Mouse (Mus musculus): ENCODE data around the gene Ermap. TPM values are rescaled to one million over a fixed set of nuclear protein-coding genes. Genes with fewer than 3 reads are reported as not detected.

The Ermap gene
- 0.74 TPM for polyA plus RNA-seq (2014; fragmentation: Illumina TruSeq; extraction: RNeasy Lipid Tissue Mini Kit (QIAGEN cat#74804); ENCODE audit: low replicate concordance)

GRCm38 (mm10) chr4:119189864-119190263, at the start of gene Ermap:
TSS of gene Ermap (minus strand) at chr4:119190011.

GRCm38 (mm10) chr4:119232410-119233255, 42.8 kb upstream of the Ermap start, which contains the start of the genes AU022252 and P3h1:
TSS of gene AU022252 (minus strand) at chr4:119232712.
TSS of gene P3h1 (plus strand) at chr4:119232915.

GRCm38 (mm10) chr4:119218169-119218568, 28.4 kb upstream of the Ermap start, which contains the start of gene Tmem269:
TSS of gene Tmem269 (minus strand) at chr4:119218217.

GRCm38 (mm10) chr4:119194909-119195581, 5.2 kb upstream of the Ermap start, which contains the start of gene Svbp:
TSS of gene Svbp (plus strand) at chr4:119195306.

GRCm38 (mm10) chr4:119173851-119174453, 15.9 kb downstream of the Ermap start, which contains the start of gene Zfp691:
TSS of gene Zfp691 (minus strand) at chr4:119174195.

Other genes with a start within 250 kb of the Ermap start
- gene Lao1, start 228.4 kb downstream of the Ermap start, polyA plus RNA-seq (2014; fragmentation: Illumina TruSeq; extraction: RNeasy Lipid Tissue Mini Kit (QIAGEN cat#74804); ENCODE audit: low replicate concordance), result not detected
- 1.3 TPM for gene Slc2a1, start 81.3 kb downstream of the Ermap start, polyA plus RNA-seq (2014; fragmentation: Illumina TruSeq; extraction: RNeasy Lipid Tissue Mini Kit (QIAGEN cat#74804); ENCODE audit: low replicate concordance)
- gene Zfp691, start 15.8 kb downstream of the Ermap start, polyA plus RNA-seq (2014; fragmentation: Illumina TruSeq; extraction: RNeasy Lipid Tissue Mini Kit (QIAGEN cat#74804); ENCODE audit: low replicate concordance), result not detected
- 4.6 TPM for gene Svbp, start 5.3 kb upstream of the Ermap start, polyA plus RNA-seq (2014; fragmentation: Illumina TruSeq; extraction: RNeasy Lipid Tissue Mini Kit (QIAGEN cat#74804); ENCODE audit: low replicate concordance)
- gene Tmem269, start 28.2 kb upstream of the Ermap start, polyA plus RNA-seq (2014; fragmentation: Illumina TruSeq; extraction: RNeasy Lipid Tissue Mini Kit (QIAGEN cat#74804); ENCODE audit: low replicate concordance), result 0.52 TPM
- 2.0 TPM for gene AU022252, start 42.7 kb upstream of the Ermap start, polyA plus RNA-seq (2014; fragmentation: Illumina TruSeq; extraction: RNeasy Lipid Tissue Mini Kit (QIAGEN cat#74804); ENCODE audit: low replicate concordance)
- gene P3h1, start 42.9 kb upstream of the Ermap start, polyA plus RNA-seq (2014; fragmentation: Illumina TruSeq; extraction: RNeasy Lipid Tissue Mini Kit (QIAGEN cat#74804); ENCODE audit: low replicate concordance), result 1.2 TPM
- not detected for gene Cldn19, start 65.4 kb upstream of the Ermap start, polyA plus RNA-seq (2014; fragmentation: Illumina TruSeq; extraction: RNeasy Lipid Tissue Mini Kit (QIAGEN cat#74804); ENCODE audit: low replicate concordance)
- gene Ybx1, start 104.6 kb upstream of the Ermap start, polyA plus RNA-seq (2014; fragmentation: Illumina TruSeq; extraction: RNeasy Lipid Tissue Mini Kit (QIAGEN cat#74804); ENCODE audit: low replicate concordance), result 684 TPM
- 28.3 TPM for gene Ppih, start 130.5 kb upstream of the Ermap start, polyA plus RNA-seq (2014; fragmentation: Illumina TruSeq; extraction: RNeasy Lipid Tissue Mini Kit (QIAGEN cat#74804); ENCODE audit: low replicate concordance)
- gene Ccdc30, start 225.5 kb upstream of the Ermap start, polyA plus RNA-seq (2014; fragmentation: Illumina TruSeq; extraction: RNeasy Lipid Tissue Mini Kit (QIAGEN cat#74804); ENCODE audit: low replicate concordance), result 0.45 TPM
- 38.4 TPM for gene Ppcs, start 232.4 kb upstream of the Ermap start, polyA plus RNA-seq (2014; fragmentation: Illumina TruSeq; extraction: RNeasy Lipid Tissue Mini Kit (QIAGEN cat#74804); ENCODE audit: low replicate concordance)
- gene Zmynd12, start 232.8 kb upstream of the Ermap start, polyA plus RNA-seq (2014; fragmentation: Illumina TruSeq; extraction: RNeasy Lipid Tissue Mini Kit (QIAGEN cat#74804); ENCODE audit: low replicate concordance), result not detected